In the genomic region with DNA sequence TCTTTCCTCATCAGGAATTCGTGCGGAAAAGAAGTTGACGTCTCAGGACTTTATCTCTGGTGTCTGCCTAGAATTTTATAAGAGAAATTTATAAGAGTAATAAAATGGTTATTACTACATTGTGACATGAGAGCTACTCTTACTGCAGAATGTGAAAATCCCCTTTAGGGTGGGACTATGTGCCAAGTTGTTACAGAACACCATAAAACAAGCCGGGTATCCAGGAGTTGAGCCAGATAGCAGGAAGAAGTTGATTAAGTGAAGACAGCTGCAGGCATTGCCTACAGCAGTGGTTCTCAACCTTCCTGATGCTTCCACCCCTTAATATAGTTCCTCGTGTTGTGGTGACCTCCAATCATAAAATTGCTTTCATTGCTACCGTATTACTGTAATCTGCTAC, we compare ENCODE assay signal across 12 mouse cellular contexts. TPM values are rescaled to one million over a fixed set of nuclear protein-coding genes. Genes with fewer than 3 reads are reported as not detected.
"Had no signal": no experiment of that assay in that cellular context is flagged by ENCODE, and none has a peak within 500 bp of the region (broad histone marks: within the 10 kb centered on the region; RNA-seq: fewer than 3 reads in every experiment).

No protein-coding gene starts in this region.

RNA-seq across cellular contexts. Expression of a gene that starts 30.7 kb away (rescaled TPM):
- polyA plus RNA-seq: heart, embryonic 11.5 days; heart, embryonic 12.5 days; heart, embryonic 13.5 days; heart, embryonic 14.5 days; heart, embryonic 16.5 days; heart, postnatal 0 days; hindbrain, embryonic 10.5 days; hindbrain, embryonic 12.5 days; hindbrain, embryonic 13.5 days; intestine, embryonic 16.5 days; intestine, postnatal 0 days; large intestine, adult 2 months had no signal
